ENCODE assay signal across 18 mouse cellular contexts in the genomic region with DNA sequence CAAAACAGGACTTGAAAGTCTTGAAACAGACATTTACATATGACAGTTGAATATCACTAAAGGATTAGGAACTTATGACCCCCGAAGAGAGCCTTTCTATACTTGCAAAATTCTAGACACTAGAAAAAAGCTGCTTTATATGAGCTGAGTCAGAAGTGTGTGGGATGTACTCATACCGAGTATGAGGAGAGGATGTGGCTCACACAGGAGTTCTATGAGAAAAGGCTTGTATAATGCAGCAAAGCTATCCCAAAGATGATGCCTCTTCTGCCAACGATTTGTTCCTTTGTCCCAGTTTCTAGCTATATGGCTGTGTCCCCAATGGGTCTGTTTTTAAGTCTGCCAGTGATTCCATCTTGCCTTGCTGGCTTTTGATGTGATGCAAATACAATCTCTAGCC.
"Had no signal": no experiment of that assay in that cellular context is flagged by ENCODE, and none has a peak within 500 bp of the region (broad histone marks: within the 10 kb centered on the region; RNA-seq: fewer than 3 reads in every experiment).

No protein-coding gene starts in this region.

- H3K27ac ChIP-seq: layer of hippocampus, adult 2 months; limb, embryonic 12.5 days; liver, embryonic 13.5 days; lung, embryonic 15.5 days; macrophage; midbrain, embryonic 12.5 days had no signal

- ATAC-seq: liver, postnatal 0 days; midbrain, embryonic 16.5 days had no signal

- H3K4me3 ChIP-seq: layer of hippocampus, adult 2 months; limb, embryonic 12.5 days; liver, embryonic 13.5 days; lung, embryonic 15.5 days; megakaryocyte, embryonic 14.5 days; midbrain, embryonic 12.5 days had no signal

- DNase-seq: kidney, adult 18-20 months; kidney, postnatal 10 days; kidney, postnatal 4 days; liver; liver, embryonic 13.5 days; liver, postnatal 0 days; lung, postnatal 14 days; right cerebral cortex, postnatal 4 days; spleen, adult 18-20 months; thymus, adult 2 months; thymus, postnatal 25 days had no signal
